Mouse (Mus musculus) ES-Bruce4 (cell line): Measurements from ENCODE around the gene Mtx1.

Experiments
- CTCF ChIP-seq: IDR thresholded peaks from one replicate; pipeline ENCODE4 v1.8.1; 2011; ENCODE audit warnings: low read depth, low read length
- EP300 ChIP-seq: IDR thresholded peaks from 2 replicates; pipeline ENCODE4 v1.6.1; 2011; ENCODE audit warnings: low read depth, low read length; ENCODE audit not compliant: insufficient read depth
- POLR2A ChIP-seq: IDR thresholded peaks from one replicate; pipeline ENCODE4 v1.8.1; 2011; ENCODE audit warnings: low read length; ENCODE audit not compliant: insufficient read depth

DNA sequence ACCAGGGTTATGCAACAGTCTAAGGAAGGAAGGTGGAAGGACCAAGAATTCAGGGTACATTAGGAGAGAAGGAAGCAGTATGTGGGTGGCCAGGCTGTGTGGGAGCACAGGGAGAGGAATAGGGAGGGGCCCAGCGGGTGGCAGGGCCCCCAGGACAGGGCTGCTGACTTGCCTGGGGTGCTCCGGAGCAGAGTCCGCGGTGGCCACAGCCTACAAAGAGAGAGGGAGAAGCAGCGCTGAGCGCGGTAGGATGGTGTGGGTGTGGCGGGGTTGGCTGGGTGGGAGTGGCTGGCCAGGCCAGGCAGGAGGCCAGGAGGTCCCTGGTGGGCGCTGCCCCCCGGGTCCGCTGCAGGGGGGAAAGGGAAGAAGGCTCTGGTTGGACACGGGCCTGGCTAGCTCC, 11.6 kb upstream of the Mtx1 start:
- no peak for TF ChIP-seq CTCF
- TF ChIP-seq POLR2A = no peak
- TF ChIP-seq EP300 = no peak
